Mouse (Mus musculus) C2C12 (cell line): ENCODE measurements at regions not wholly inside any gene's neighbourhood (a gene's known extent, or its start where the extent isn't known, plus 50 kb on each side); places are given as distances from the start of the nearest gene placed in this dataset.

Experiments used
- H3K27me3 ChIP-seq: one replicate; pipeline ENCODE4 v1.6.1; 2011; ENCODE audit not compliant: control insufficient read depth, insufficient read depth, insufficient read length
- H3K36me3 ChIP-seq: one replicate; pipeline ENCODE4 v1.6.1; 2011; ENCODE audit not compliant: control insufficient read depth, insufficient read depth
- H3K4me3 ChIP-seq: one replicate; pipeline ENCODE4 v1.5.1; 2011; ENCODE audit warnings: mild to moderate bottlenecking, control low read depth; ENCODE audit not compliant: poor library complexity, insufficient read depth, severe bottlenecking
- H3K79me2 ChIP-seq: one replicate; pipeline ENCODE4 v1.6.1; 2011; ENCODE audit not compliant: control insufficient read depth, insufficient read depth
- H3K79me3 ChIP-seq: one replicate; pipeline ENCODE4 v1.6.1; 2011; ENCODE audit warnings: low read depth, control low read depth
- H3ac ChIP-seq: one replicate; pipeline ENCODE3; 2011; ENCODE audit warnings: low read depth; ENCODE audit not compliant: control insufficient read depth, insufficient read length
- CEBPB ChIP-seq: IDR thresholded peaks from one replicate; pipeline ENCODE4 v1.6.1; 2011; ENCODE audit warnings: low read depth, mild to moderate bottlenecking, control low read depth, moderate library complexity
- CTCF ChIP-seq: IDR thresholded peaks from one replicate; pipeline ENCODE4 v1.5.1; 2011; ENCODE audit not compliant: control insufficient read depth, insufficient read depth, insufficient read length
- FOSL1 ChIP-seq: IDR thresholded peaks from one replicate; pipeline ENCODE4 v1.8.0; 2011; ENCODE audit warnings: mild to moderate bottlenecking, low read length; ENCODE audit not compliant: poor library complexity, insufficient read depth, severe bottlenecking
- MAX ChIP-seq: IDR thresholded peaks from one replicate; pipeline ENCODE4 v1.6.1; 2011; ENCODE audit warnings: mild to moderate bottlenecking, control low read depth
- MYOD1 ChIP-seq: IDR thresholded peaks from one replicate; pipeline ENCODE4 v1.6.1; 2011; ENCODE audit warnings: low read depth; ENCODE audit not compliant: control insufficient read depth, insufficient read length
- MYOG ChIP-seq: IDR thresholded peaks from one replicate; pipeline ENCODE4 v1.6.1; 2011; ENCODE audit not compliant: control insufficient read depth, insufficient read length; ENCODE audit errors: extremely low read depth
- USF1 ChIP-seq: IDR thresholded peaks from one replicate; pipeline ENCODE4 v1.6.1; 2011; ENCODE audit warnings: low read depth, mild to moderate bottlenecking, control low read depth, moderate library complexity

GRCm38 (mm10) chr4:51686651-51687050, 470.2 kb downstream of the Cylc2 start:
- Histone ChIP-seq H3K27me3 (no peaks in the 10 kb centered on the region), H3K79me3 (no peaks in the 10 kb centered on the region), H3ac (no peak overlapping the region), H3K36me3 (no peaks in the 10 kb centered on the region), H3K79me2 (no peaks in the 10 kb centered on the region), H3K4me3 (no peak overlapping the region)
- TF ChIP-seq CEBPB (no peak), CTCF (no peak), FOSL1 (no peak), MYOD1 (no peak), MAX (no peak), USF1 (no peak), MYOG (no peak)
